ENCODE assay signal across 20 mouse cellular contexts in the genomic region with DNA sequence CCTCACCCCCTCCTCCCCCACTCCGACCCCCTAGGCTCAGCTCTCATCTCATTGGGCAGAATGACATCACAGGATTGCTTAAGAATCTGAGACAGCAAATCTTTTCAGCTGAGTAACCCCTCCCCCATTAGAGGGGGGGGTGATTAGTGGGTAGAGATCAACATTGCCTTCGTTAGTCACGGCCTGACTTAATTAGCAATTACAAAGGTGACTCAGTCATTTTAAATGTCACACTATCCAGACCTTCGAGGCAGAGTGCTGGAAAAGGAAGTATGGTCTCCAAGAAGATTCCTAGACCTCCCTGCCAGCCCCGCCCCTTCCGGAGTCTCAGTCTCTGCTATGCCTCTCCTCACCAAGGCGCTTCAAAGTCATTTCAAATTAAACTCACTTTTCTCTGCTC. TPM values are rescaled to one million over a fixed set of nuclear protein-coding genes. Genes with fewer than 3 reads are reported as not detected.
DNase-seq lines count a peak whose midpoint lies in the region; ATAC-seq lines count a peak whose summit lies in the region.
"Had no signal": no experiment of that assay in that cellular context is flagged by ENCODE, and none has a peak within 500 bp of the region (broad histone marks: within the 10 kb centered on the region; RNA-seq: fewer than 3 reads in every experiment).

No protein-coding gene starts in this region.

- no peak for DNase-seq in heart, embryonic 10.5 days (ENCODE audit: low spot score)
- no peak for DNase-seq in heart, adult 8-10 months (ENCODE audit: low spot score)
- peak; percentile 30 for DNase-seq in ZHBTc4 (ENCODE audit: low read depth, low spot score)
- DNase-seq in right cerebral cortex, postnatal 4 days: no peak
- DNase-seq in frontal cortex, adult 2 months (ENCODE audit: extremely low spot score in 1 of 2, low spot score in 1 of 2): no peak
- DNase-seq: adrenal gland, adult 2 months; B cell, adult 2 months; cerebellum, adult 11-12 months; cerebellum, postnatal 36 days; heart, postnatal 4 days; right cerebral cortex, postnatal 25 days; thymus, postnatal 25 days had no signal

- H3K36me3 ChIP-seq in heart, embryonic 10.5 days: no peaks in the 10 kb centered on the region
- H3K36me3 ChIP-seq in midbrain, embryonic 15.5 days (replicated peaks): no peaks in the 10 kb centered on the region
- no peaks in the 10 kb centered on the region for H3K36me3 ChIP-seq in midbrain, embryonic 16.5 days (ENCODE audit: control insufficient read depth, insufficient read depth, low read length)
- H3K36me3 ChIP-seq in forebrain, embryonic 16.5 days (ENCODE audit: control insufficient read depth, insufficient read depth): no peaks in the 10 kb centered on the region
- H3K36me3 ChIP-seq: kidney, embryonic 15.5 days; liver, embryonic 12.5 days; lung, embryonic 15.5 days had no signal

- H3K27ac ChIP-seq in heart, embryonic 10.5 days: peak overlapping the region; percentile 26; the same call in 1 of the 2 replicates
- no peak overlapping the region for H3K27ac ChIP-seq in midbrain, embryonic 15.5 days
- H3K27ac ChIP-seq in midbrain, embryonic 16.5 days (ENCODE audit: low read length): no peak overlapping the region
- H3K27ac ChIP-seq in forebrain, embryonic 16.5 days (ENCODE audit: low read length): no peak overlapping the region
- H3K27ac ChIP-seq: kidney, embryonic 15.5 days; left cerebral cortex, adult 2 months; liver, embryonic 12.5 days had no signal

- peak; percentile 48; the same call in 1 of the 2 replicates for ATAC-seq in midbrain, embryonic 15.5 days (replicated peaks)
- no peak for ATAC-seq in midbrain, embryonic 16.5 days
- 0 out of 2 replicates have a peak, but pooled peaks have one; percentile 13 for ATAC-seq in forebrain, embryonic 16.5 days
- ATAC-seq: inflammation-experienced regulatory T-cells, adult 6 months; liver, embryonic 12.5 days had no signal

- no peak overlapping the region for H3K4me3 ChIP-seq in heart, embryonic 10.5 days
- no peak overlapping the region for H3K4me3 ChIP-seq in midbrain, embryonic 15.5 days
- no peak overlapping the region for H3K4me3 ChIP-seq in midbrain, embryonic 16.5 days (ENCODE audit: low read depth, low read length)
- no peak overlapping the region for H3K4me3 ChIP-seq in forebrain, embryonic 16.5 days (replicated peaks; ENCODE audit: low read length)
- H3K4me3 ChIP-seq: kidney, embryonic 15.5 days; left cerebral cortex, adult 2 months; liver, embryonic 12.5 days; lung, embryonic 15.5 days had no signal

- no peak overlapping the region for H3K4me2 ChIP-seq in midbrain, embryonic 15.5 days
- H3K4me2 ChIP-seq in midbrain, embryonic 16.5 days (ENCODE audit: low read length): no peak overlapping the region
- H3K4me2 ChIP-seq in forebrain, embryonic 16.5 days (ENCODE audit: low read length): no peak overlapping the region
- H3K4me2 ChIP-seq: kidney, embryonic 15.5 days; liver, embryonic 12.5 days; lung, embryonic 15.5 days had no signal

- peaks cover 28% of the 10 kb centered on the region for H3K4me1 ChIP-seq in heart, embryonic 10.5 days
- H3K4me1 ChIP-seq in midbrain, embryonic 15.5 days: peaks cover 24% of the 10 kb centered on the region
- H3K4me1 ChIP-seq in midbrain, embryonic 16.5 days (ENCODE audit: control insufficient read depth, insufficient read depth, low read length): peaks cover 15% of the 10 kb centered on the region; the same call in 1 of the 2 replicates
- peaks cover 23% of the 10 kb centered on the region for H3K4me1 ChIP-seq in forebrain, embryonic 16.5 days (replicated peaks; ENCODE audit: control insufficient read depth, insufficient read depth, low read length)

- peaks cover 14% of the 10 kb centered on the region for H3K27me3 ChIP-seq in heart, embryonic 10.5 days (ENCODE audit: insufficient read depth, poor library complexity, severe bottlenecking)
- H3K27me3 ChIP-seq in midbrain, embryonic 15.5 days (replicated peaks): no peaks in the 10 kb centered on the region
- no peaks in the 10 kb centered on the region for H3K27me3 ChIP-seq in midbrain, embryonic 16.5 days (ENCODE audit: control insufficient read depth, insufficient read depth, low read depth, low read length)
- H3K27me3 ChIP-seq in forebrain, embryonic 16.5 days (replicated peaks; ENCODE audit: control insufficient read depth, insufficient read depth, low read length): no peaks in the 10 kb centered on the region

- H3K9ac ChIP-seq in midbrain, embryonic 15.5 days: no peak overlapping the region
- no peak overlapping the region for H3K9ac ChIP-seq in midbrain, embryonic 16.5 days (ENCODE audit: low read depth, low read length)
- no peak overlapping the region for H3K9ac ChIP-seq in forebrain, embryonic 16.5 days (replicated peaks; ENCODE audit: low read depth, low read length)
- H3K9ac ChIP-seq: kidney, embryonic 15.5 days; liver, embryonic 12.5 days; lung, embryonic 15.5 days had no signal

- H3K9me3 ChIP-seq in heart, embryonic 10.5 days: no peaks in the 10 kb centered on the region
- no peaks in the 10 kb centered on the region for H3K9me3 ChIP-seq in midbrain, embryonic 15.5 days
- no peaks in the 10 kb centered on the region for H3K9me3 ChIP-seq in midbrain, embryonic 16.5 days (replicated peaks; ENCODE audit: control insufficient read depth, low read length, poor library complexity, severe bottlenecking)
- H3K9me3 ChIP-seq in forebrain, embryonic 16.5 days (ENCODE audit: control insufficient read depth, low read length): no peaks in the 10 kb centered on the region
- H3K9me3 ChIP-seq: kidney, embryonic 15.5 days; liver, embryonic 12.5 days; lung, embryonic 15.5 days had no signal

- 40% methylated on average over 7 of the region's 7 CpGs for WGBS in heart, embryonic 10.5 days
- WGBS in midbrain, embryonic 15.5 days: 45% methylated on average over 7 of the region's 7 CpGs
- WGBS in midbrain, embryonic 16.5 days: 43% methylated on average over 7 of the region's 7 CpGs
- WGBS in forebrain, embryonic 16.5 days: 23% methylated on average over 7 of the region's 7 CpGs

RNA-seq across cellular contexts. Expression of gene Wipf3, which starts 6.3 kb away (rescaled TPM):
- polyA plus RNA-seq in heart, embryonic 10.5 days (2016; fragmentation: Nextera tagmentation; extraction: Ambion mirVana): 1.0 and 1.8 TPM in 2 replicates
- 10 to 100 TPM; 28.5 to 45.5 (median 37.8) TPM for total RNA-seq in heart, adult 8-10 months (2022)
- polyA plus RNA-seq in midbrain, embryonic 15.5 days (2015; fragmentation: Nextera tagmentation; extraction: Ambion mirVana): 4.2 and 4.3 TPM in 2 replicates
- polyA plus RNA-seq in midbrain, embryonic 16.5 days (2015; fragmentation: Nextera tagmentation; extraction: Ambion mirVana): 3.6 and 5.0 TPM in 2 replicates
- polyA plus RNA-seq in forebrain, embryonic 16.5 days (2015; fragmentation: Nextera tagmentation; extraction: Ambion mirVana): 3.9 and 5.5 TPM in 2 replicates
- 81.9 and 82.1 TPM in 2 replicates for polyA plus RNA-seq in frontal cortex, adult 2 months (2012; rRNA removed)

Comparison
In these comparisons a context has a peak if more than half of its experiments do, and no peak if none do; other contexts are left out.
1. RNA of gene Wipf3, which starts 6.3 kb away (polyA plus RNA-seq): 81.9 to 82.1 TPM in frontal cortex, adult 2 months; 3.9 to 5.5 TPM in forebrain, embryonic 16.5 days, 4.2 to 4.3 TPM in midbrain, embryonic 15.5 days, 3.6 to 5.0 TPM in midbrain, embryonic 16.5 days and 1.0 to 1.8 TPM in heart, embryonic 10.5 days; every median in the first group is over 10 times any median in the second.